In genomic region chr9:63091971-63092528, GRCm38 (mm10) we compare ENCODE assay signal across 8 mouse cellular contexts. TPM values are rescaled to one million over a fixed set of nuclear protein-coding genes. Genes with fewer than 3 reads are reported as not detected.
A peak's percentile ranks its signal among the peaks of the same experiment; 100 is the strongest.
DNase-seq lines count a peak whose midpoint lies in the region; ATAC-seq and TF ChIP-seq lines count a peak whose summit lies in the region.

No protein-coding gene starts in this region.

- H3K36me3 ChIP-seq in forebrain, embryonic 10.5 days (replicated peaks): no peaks in the 10 kb centered on the region
- H3K36me3 ChIP-seq in heart, embryonic 11.5 days (ENCODE audit: control insufficient read depth, insufficient read depth, low read length): no peaks in the 10 kb centered on the region
- no peaks in the 10 kb centered on the region for H3K36me3 ChIP-seq in kidney, embryonic 15.5 days
- H3K36me3 ChIP-seq in limb, embryonic 14.5 days (ENCODE audit: control insufficient read depth, insufficient read depth, low read length): no peaks in the 10 kb centered on the region
- no peaks in the 10 kb centered on the region for H3K36me3 ChIP-seq in midbrain, embryonic 14.5 days (ENCODE audit: control insufficient read depth, insufficient read depth, low read length)
- no peaks in the 10 kb centered on the region for H3K36me3 ChIP-seq in stomach, embryonic 16.5 days (ENCODE audit: control insufficient read depth, insufficient read depth, low read length)

- H3K27me3 ChIP-seq in forebrain, embryonic 10.5 days (ENCODE audit: poor library complexity, severe bottlenecking): no peaks in the 10 kb centered on the region; the same call in 1 of the 2 replicates
- H3K27me3 ChIP-seq in heart, embryonic 11.5 days (ENCODE audit: control insufficient read depth, insufficient read depth, low read length): no peaks in the 10 kb centered on the region
- no peaks in the 10 kb centered on the region for H3K27me3 ChIP-seq in kidney, embryonic 15.5 days
- no peaks in the 10 kb centered on the region for H3K27me3 ChIP-seq in limb, embryonic 14.5 days (ENCODE audit: control insufficient read depth, insufficient read depth, low read length)
- no peaks in the 10 kb centered on the region for H3K27me3 ChIP-seq in midbrain, embryonic 14.5 days (ENCODE audit: control insufficient read depth, insufficient read depth, low read length)
- no peaks in the 10 kb centered on the region for H3K27me3 ChIP-seq in stomach, embryonic 16.5 days (ENCODE audit: control insufficient read depth, insufficient read depth, low read length)

- peak overlapping the region; percentile 67 for H3K4me2 ChIP-seq in heart, embryonic 11.5 days
- peak overlapping the region; percentile 59 for H3K4me2 ChIP-seq in kidney, embryonic 15.5 days
- H3K4me2 ChIP-seq in limb, embryonic 14.5 days (replicated peaks; ENCODE audit: low read depth, low read length, severe bottlenecking): peak overlapping the region; percentile 46
- peak overlapping the region; percentile 49 for H3K4me2 ChIP-seq in midbrain, embryonic 14.5 days (ENCODE audit: low read length)
- peak overlapping the region; percentile 59 for H3K4me2 ChIP-seq in stomach, embryonic 16.5 days (ENCODE audit: low read depth, low read length)

- H3K27ac ChIP-seq in brown adipose tissue, adult 24 weeks (replicated peaks; ENCODE audit: low read depth, low read length): peak overlapping the region; percentile 67
- H3K27ac ChIP-seq in forebrain, embryonic 10.5 days: peak overlapping the region; percentile 88
- peak overlapping the region; percentile 90 for H3K27ac ChIP-seq in heart, embryonic 11.5 days (ENCODE audit: low read depth, low read length)
- peak overlapping the region; percentile 94 for H3K27ac ChIP-seq in kidney, embryonic 15.5 days
- H3K27ac ChIP-seq in limb, embryonic 14.5 days (replicated peaks; ENCODE audit: low read depth, low read length): peak overlapping the region; percentile 84
- peak overlapping the region; percentile 82 for H3K27ac ChIP-seq in midbrain, embryonic 14.5 days (replicated peaks; ENCODE audit: low read depth, low read length)
- peak overlapping the region; percentile 93 for H3K27ac ChIP-seq in stomach, embryonic 16.5 days (ENCODE audit: low read length)

- no peak for TF ChIP-seq POLR2A in limb, embryonic 14.5 days (IDR thresholded peaks at IDR 0.05; ENCODE audit: borderline replicate concordance, extremely low read depth, insufficient read depth, insufficient read length)

- ATAC-seq in heart, embryonic 11.5 days (replicated peaks; ENCODE audit: insufficient number of reproducible peaks, low FRiP score, low TSS enrichment): no peak; the same call in 1 of the 2 replicates
- peak; percentile 91 for ATAC-seq in kidney, embryonic 15.5 days (replicated peaks; ENCODE audit: low FRiP score)
- ATAC-seq in limb, embryonic 14.5 days (ENCODE audit: low FRiP score, low read depth): peak; percentile 87
- ATAC-seq in midbrain, embryonic 14.5 days (ENCODE audit: low FRiP score, low TSS enrichment): peak; percentile 78
- peak; percentile 87 for ATAC-seq in stomach, embryonic 16.5 days (ENCODE audit: insufficient read depth, low FRiP score)
- no peak for ATAC-seq in inflammation-experienced regulatory T-cells, adult 6 months

- H3K9me3 ChIP-seq in forebrain, embryonic 10.5 days: no peaks in the 10 kb centered on the region
- no peaks in the 10 kb centered on the region for H3K9me3 ChIP-seq in heart, embryonic 11.5 days (replicated peaks; ENCODE audit: control insufficient read depth, low read length)
- H3K9me3 ChIP-seq in kidney, embryonic 15.5 days (replicated peaks): no peaks in the 10 kb centered on the region
- no peaks in the 10 kb centered on the region for H3K9me3 ChIP-seq in limb, embryonic 14.5 days (ENCODE audit: control insufficient read depth, low read length)
- H3K9me3 ChIP-seq in midbrain, embryonic 14.5 days (ENCODE audit: control insufficient read depth, low read length): no peaks in the 10 kb centered on the region
- no peaks in the 10 kb centered on the region for H3K9me3 ChIP-seq in stomach, embryonic 16.5 days (replicated peaks; ENCODE audit: control insufficient read depth, low read length)

- H3K9ac ChIP-seq in heart, embryonic 11.5 days (ENCODE audit: low read depth, low read length): peak overlapping the region; percentile 63
- H3K9ac ChIP-seq in kidney, embryonic 15.5 days: 0 out of 2 replicates have a peak overlapping the region, but pooled peaks have one; percentile 21
- H3K9ac ChIP-seq in limb, embryonic 14.5 days (ENCODE audit: low read depth, low read length, severe bottlenecking): peak overlapping the region; percentile 43; the same call in 1 of the 2 replicates
- no peak overlapping the region; the same call in 1 of the 2 replicates for H3K9ac ChIP-seq in midbrain, embryonic 14.5 days (replicated peaks; ENCODE audit: low read length)
- H3K9ac ChIP-seq in stomach, embryonic 16.5 days (ENCODE audit: low read length): peak overlapping the region; percentile 66

- under 1% methylated on average over 13 of the region's 13 CpGs for WGBS in forebrain, embryonic 10.5 days
- WGBS in heart, embryonic 11.5 days (ENCODE audit: insufficient replicate concordance): 0% methylated on average over 13 of the region's 13 CpGs
- WGBS in kidney, embryonic 15.5 days: 1% methylated on average over 13 of the region's 13 CpGs
- WGBS in limb, embryonic 14.5 days: 1% methylated on average over 13 of the region's 13 CpGs
- WGBS in midbrain, embryonic 14.5 days: under 1% methylated on average over 13 of the region's 13 CpGs
- 2% methylated on average over 13 of the region's 13 CpGs for WGBS in stomach, embryonic 16.5 days

- peaks cover 10% of the 10 kb centered on the region for H3K4me1 ChIP-seq in brown adipose tissue, adult 24 weeks (ENCODE audit: control insufficient read depth, insufficient read depth, insufficient read length, low read length)
- H3K4me1 ChIP-seq in forebrain, embryonic 10.5 days: peaks cover 36% of the 10 kb centered on the region
- peaks cover 23% of the 10 kb centered on the region for H3K4me1 ChIP-seq in heart, embryonic 11.5 days (ENCODE audit: control insufficient read depth, insufficient read depth, low read length)
- H3K4me1 ChIP-seq in kidney, embryonic 15.5 days: peaks cover 28% of the 10 kb centered on the region
- H3K4me1 ChIP-seq in limb, embryonic 14.5 days (ENCODE audit: control insufficient read depth, insufficient read depth, low read length): peaks cover 25% of the 10 kb centered on the region
- peaks cover 28% of the 10 kb centered on the region for H3K4me1 ChIP-seq in midbrain, embryonic 14.5 days (ENCODE audit: control insufficient read depth, insufficient read depth, low read length)
- H3K4me1 ChIP-seq in stomach, embryonic 16.5 days (ENCODE audit: control insufficient read depth, insufficient read depth, low read length): peaks cover 19% of the 10 kb centered on the region

- DNase-seq in forebrain, embryonic 10.5 days (ENCODE audit: extremely low spot score, low spot score): peak; percentile 80
- DNase-seq in limb, embryonic 14.5 days (ENCODE audit: low spot score): peak; percentile 81
- peak; percentile 84 for DNase-seq in midbrain, embryonic 14.5 days

- H3K4me3 ChIP-seq in brown adipose tissue, adult 24 weeks (ENCODE audit: insufficient read depth, low read depth, low read length): peak overlapping the region; percentile 49
- H3K4me3 ChIP-seq in forebrain, embryonic 10.5 days: peak overlapping the region; percentile 47
- H3K4me3 ChIP-seq in heart, embryonic 11.5 days (ENCODE audit: low read depth, low read length): peak overlapping the region; percentile 38
- peak overlapping the region; percentile 39 for H3K4me3 ChIP-seq in kidney, embryonic 15.5 days (replicated peaks)
- H3K4me3 ChIP-seq in limb, embryonic 14.5 days (replicated peaks; ENCODE audit: low read length): peak overlapping the region; percentile 17
- H3K4me3 ChIP-seq in midbrain, embryonic 14.5 days (replicated peaks; ENCODE audit: low read depth, low read length): peak overlapping the region; percentile 22
- peak overlapping the region; percentile 41 for H3K4me3 ChIP-seq in stomach, embryonic 16.5 days (replicated peaks; ENCODE audit: low read length)

RNA-seq across cellular contexts. Expression of gene Skor1, which starts 56.7 kb away (rescaled TPM):
- polyA plus RNA-seq in brown adipose tissue, adult 24 weeks (2012; ENCODE audit: insufficient read depth, insufficient read length, missing spikeins): not detected in 2 replicates
- polyA plus RNA-seq in forebrain, embryonic 10.5 days (2016; fragmentation: Nextera tagmentation; extraction: Ambion mirVana): 0.05 TPM in 1 of 2 replicates, not detected in the other
- polyA plus RNA-seq in heart, embryonic 11.5 days (2014; fragmentation: Nextera tagmentation; extraction: Ambion mirVana): not detected in 2 replicates
- not detected in 2 replicates for polyA plus RNA-seq in kidney, embryonic 15.5 days (2015; fragmentation: Nextera tagmentation; extraction: Ambion mirVana)
- polyA plus RNA-seq in limb, embryonic 14.5 days (2012; rRNA removed): 0.11 and 0.24 TPM in 2 replicates
- polyA plus RNA-seq in limb, embryonic 14.5 days (2014; fragmentation: Nextera tagmentation; extraction: Ambion mirVana): 0.08 TPM in 1 of 2 replicates, not detected in the other
- polyA plus RNA-seq in midbrain, embryonic 14.5 days (2014; fragmentation: Nextera tagmentation; extraction: Ambion mirVana): 5.0 TPM in 2 replicates
- not detected in 2 replicates for polyA plus RNA-seq in stomach, embryonic 16.5 days (2015; fragmentation: Nextera tagmentation; extraction: Ambion mirVana)
- not detected for polyA plus RNA-seq in inflammation-experienced regulatory T-cells, adult 6 months (2017; shearing (Covaris generic))

Comparison
In these comparisons a context has a peak if more than half of its experiments do, and no peak if none do; other contexts are left out.
1. ATAC-seq: peak in kidney, embryonic 15.5 days (single experiment), limb, embryonic 14.5 days (single experiment), midbrain, embryonic 14.5 days (single experiment) and stomach, embryonic 16.5 days (single experiment); none in heart, embryonic 11.5 days (single experiment) and inflammation-experienced regulatory T-cells, adult 6 months (single experiment).
2. Peak in every context shown above with its lines, with median percentiles within 50 percentile points of each other: H3K27ac ChIP-seq, H3K4me3 ChIP-seq, DNase-seq and H3K4me2 ChIP-seq.